Comparison of ENCODE assay signal across 9 mouse cellular contexts in the genomic region with DNA sequence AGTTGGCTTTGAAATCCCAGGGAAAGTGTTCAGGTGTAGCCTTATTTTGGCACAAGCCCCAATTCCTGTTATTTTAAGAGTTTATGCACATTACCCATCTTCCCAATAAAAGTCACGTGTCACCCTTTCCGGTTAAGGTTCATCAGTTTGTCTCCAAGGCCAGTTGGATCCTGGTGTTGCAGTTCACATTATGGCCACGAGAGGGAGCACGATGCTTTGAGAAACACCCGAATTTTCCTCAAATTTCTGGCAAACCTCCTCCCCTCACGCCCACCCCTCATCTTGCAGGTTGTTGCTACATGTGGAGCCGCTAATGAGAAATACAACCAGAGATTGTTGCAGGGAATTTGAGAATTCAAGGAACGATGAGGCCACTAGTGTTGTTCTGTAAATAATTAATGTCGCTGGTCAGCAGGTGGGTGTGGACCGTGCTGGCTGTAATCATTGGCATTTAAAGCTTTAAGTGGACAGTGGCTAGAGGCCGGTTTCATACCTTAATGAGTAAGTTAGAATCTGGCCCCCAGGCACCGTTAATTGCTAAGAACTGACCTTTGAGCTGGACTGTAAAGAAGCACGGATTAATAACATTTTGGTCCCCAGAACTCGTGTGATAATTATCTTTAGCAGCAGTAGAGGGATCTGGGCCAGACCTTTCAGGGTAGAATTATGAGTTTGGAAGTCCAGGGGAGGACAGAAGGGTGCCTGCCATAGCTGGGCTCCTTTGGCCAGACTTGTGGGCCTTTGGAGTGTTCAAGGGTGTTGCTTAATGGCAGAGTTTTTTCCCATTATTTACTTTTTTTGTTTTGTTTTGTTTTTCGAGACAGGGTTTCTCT. TPM values are rescaled to one million over a fixed set of nuclear protein-coding genes. Genes with fewer than 3 reads are reported as not detected.
DNase-seq lines count a peak whose midpoint lies in the region; ATAC-seq and TF ChIP-seq lines count a peak whose summit lies in the region.
"Had no signal": no experiment of that assay in that cellular context is flagged by ENCODE, and none has a peak within 500 bp of the region (broad histone marks: within the 10 kb centered on the region; RNA-seq: fewer than 3 reads in every experiment).

No protein-coding gene starts in this region.

- peaks cover 7% of the 10 kb centered on the region; the same call in 1 of the 2 replicates for H3K4me1 ChIP-seq in forebrain, embryonic 15.5 days
- H3K4me1 ChIP-seq in lung, embryonic 14.5 days (ENCODE audit: insufficient read depth) = no peaks in the 10 kb centered on the region

- no peaks in the 10 kb centered on the region for H3K36me3 ChIP-seq in forebrain, embryonic 15.5 days
- H3K36me3 ChIP-seq in lung, embryonic 14.5 days (ENCODE audit: insufficient read depth) = no peaks in the 10 kb centered on the region

- H3K4me3 ChIP-seq in forebrain, embryonic 15.5 days = no peak overlapping the region
- no peak overlapping the region for H3K4me3 ChIP-seq in lung, embryonic 14.5 days (ENCODE audit: low read depth, low read length)

- 17% methylated on average over 15 of the region's 15 CpGs for WGBS in forebrain, embryonic 15.5 days
- 20% methylated on average over 15 of the region's 15 CpGs for WGBS in lung, embryonic 14.5 days

- peak overlapping the region; percentile 36 for H3K4me2 ChIP-seq in forebrain, embryonic 15.5 days (replicated peaks)
- peak overlapping the region; percentile 34 for H3K4me2 ChIP-seq in lung, embryonic 14.5 days

- peak; percentile 34; the same call in 1 of the 2 replicates for ATAC-seq in forebrain, embryonic 15.5 days (replicated peaks)
- no peak; the same call in 1 of the 2 replicates for ATAC-seq in lung, embryonic 14.5 days (ENCODE audit: insufficient read depth)

- H3K27me3 ChIP-seq in forebrain, embryonic 15.5 days = no peaks in the 10 kb centered on the region
- no peaks in the 10 kb centered on the region for H3K27me3 ChIP-seq in lung, embryonic 14.5 days (ENCODE audit: insufficient read depth, low read length)

- TF ChIP-seq CTCF in lung, embryonic 14.5 days (IDR thresholded peaks at IDR 0.05; ENCODE audit: low read depth) = peak; percentile 98

- H3K27ac ChIP-seq in forebrain, embryonic 15.5 days (replicated peaks) = no peak overlapping the region
- H3K27ac ChIP-seq in lung, embryonic 14.5 days (ENCODE audit: low read depth) = no peak overlapping the region
- H3K27ac ChIP-seq: macrophage had no signal

- H3K9me3 ChIP-seq in forebrain, embryonic 15.5 days = no peaks in the 10 kb centered on the region
- H3K9me3 ChIP-seq in lung, embryonic 14.5 days (ENCODE audit: low read depth, low read length) = no peaks in the 10 kb centered on the region

- H3K9ac ChIP-seq in forebrain, embryonic 15.5 days (replicated peaks) = no peak overlapping the region
- no peak overlapping the region for H3K9ac ChIP-seq in lung, embryonic 14.5 days

- peak; percentile 85 for DNase-seq in ES-CJ7 (ENCODE audit: low read depth, low spot score)
- peak; percentile 47 for DNase-seq in c-Kit-positive CD71-positive TER-119-negative erythroid progenitor cells, embryonic 14.5 days (ENCODE audit: low read depth)
- peak; percentile 78 for DNase-seq in heart, postnatal 4 days
- DNase-seq in layer of hippocampus, adult 8-10 months (ENCODE audit: low spot score in 2 of 2) = peak; percentile 51 to 82
- peak; percentile 92 for DNase-seq in lung, embryonic 14.5 days
- peak; percentile 59 for DNase-seq in ovary, postnatal 36 days (ENCODE audit: low spot score)
- DNase-seq in thymus, postnatal 4 days = peak; percentile 83

RNA-seq across cellular contexts. Expression of a gene that starts 49.2 kb away (rescaled TPM):
- polyA plus RNA-seq in forebrain, embryonic 15.5 days (2015; fragmentation: Nextera tagmentation; extraction: Ambion mirVana) = 24.1 and 25.0 TPM in 2 replicates
- 10 to 100 TPM; 64.9 to 66.8 TPM for total RNA-seq in heart, postnatal 4 days (2021)
- 10 to 100 TPM; 69.0 to 88.8 (median 78.9) TPM for total RNA-seq in layer of hippocampus, adult 8-10 months (2022)
- 31.8 and 33.9 TPM in 2 replicates for polyA plus RNA-seq in lung, embryonic 14.5 days (2014; fragmentation: Nextera tagmentation; extraction: Ambion mirVana)
